ENCODE assay signal across 15 mouse cellular contexts in genomic region chr6:80301871-80302270, GRCm38 (mm10).
A peak's percentile ranks its signal among the peaks of the same experiment; 100 is the strongest.
DNase-seq lines count a peak whose midpoint lies in the region; ATAC-seq lines count a peak whose summit lies in the region.
"Had no signal": no experiment of that assay in that cellular context is flagged by ENCODE, and none has a peak within 500 bp of the region (broad histone marks: within the 10 kb centered on the region; RNA-seq: fewer than 3 reads in every experiment).

No protein-coding gene starts in this region.

- peak; percentile 99 for ATAC-seq in common myeloid progenitor, adult 5-6 weeks (replicated peaks; ENCODE audit: low read depth, poor library complexity, severe bottlenecking)
- peak; percentile 98 for ATAC-seq in megakaryocyte progenitor cell, adult 5-6 weeks (replicated peaks; ENCODE audit: poor library complexity)
- ATAC-seq: forebrain, postnatal 0 days; intestine, embryonic 16.5 days had no signal

- peak; percentile 97 for DNase-seq in 416B (ENCODE audit: low read depth)
- peak; percentile 54 for DNase-seq in Muller cell, postnatal 12 days (ENCODE audit: inconsistent ontology term)
- no peak for DNase-seq in cerebellum, adult 9-11 months
- DNase-seq in urinary bladder, postnatal 10 days (ENCODE audit: low spot score) = no peak
- DNase-seq: adrenal gland, postnatal 10 days; cerebellum, adult 2 months; cerebellum, postnatal 14 days; forebrain, postnatal 0 days; gastrocnemius, postnatal 36 days; heart, adult 18-20 months; heart, postnatal 10 days; heart, postnatal 4 days had no signal

Comparison
In these comparisons a context has a peak if more than half of its experiments do, and no peak if none do; other contexts are left out.
1. DNase-seq: peak in 416B (single experiment) and Muller cell, postnatal 12 days (single experiment); none in cerebellum, adult 9-11 months (single experiment) and urinary bladder, postnatal 10 days (single experiment).